ENCODE assay signal across 25 mouse cellular contexts in the genomic region with DNA sequence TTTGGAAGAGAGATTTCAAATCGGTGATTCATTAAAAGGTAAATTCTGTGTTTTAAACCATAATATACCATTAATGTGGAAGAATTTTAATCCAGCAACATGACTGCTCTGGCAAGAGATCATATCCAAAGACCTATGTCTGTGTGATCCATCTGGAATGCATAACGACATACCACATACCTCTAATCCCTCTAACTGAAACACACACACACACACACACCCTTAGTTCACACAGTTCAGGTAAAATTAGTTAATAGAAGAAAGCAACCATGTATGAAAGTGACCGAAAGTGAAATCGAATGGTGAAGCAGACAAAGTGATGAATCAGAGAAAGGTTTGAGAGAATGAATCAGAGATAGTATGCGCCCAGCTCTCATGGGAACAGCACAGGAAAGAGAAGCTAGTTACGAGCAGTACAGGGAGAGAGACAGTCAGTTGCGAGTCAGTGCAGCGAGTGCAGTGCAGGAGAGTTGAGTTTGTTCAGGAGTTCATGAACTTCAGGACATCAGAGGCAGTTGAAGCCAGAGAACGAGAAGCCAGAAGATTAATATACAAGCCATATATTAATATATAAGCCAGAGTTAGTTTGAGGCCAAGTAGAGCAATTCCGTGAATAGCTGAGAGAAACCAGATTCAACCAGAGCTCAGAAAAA.
DNase-seq lines count a peak whose midpoint lies in the region; ATAC-seq lines count a peak whose summit lies in the region.
"Had no signal": no experiment of that assay in that cellular context is flagged by ENCODE, and none has a peak within 500 bp of the region (broad histone marks: within the 10 kb centered on the region; RNA-seq: fewer than 3 reads in every experiment).

No protein-coding gene starts in this region.

- 0 out of 2 replicates have a peak overlapping the region, but pooled peaks have one; percentile 9 for H3K27ac ChIP-seq in intestine, embryonic 15.5 days
- no peak overlapping the region for H3K27ac ChIP-seq in forebrain, embryonic 15.5 days (replicated peaks)
- H3K27ac ChIP-seq in forebrain, embryonic 10.5 days = no peak overlapping the region
- H3K27ac ChIP-seq: embryonic facial prominence, embryonic 13.5 days; heart, embryonic 10.5 days; heart, embryonic 15.5 days; liver, embryonic 12.5 days; midbrain, embryonic 13.5 days had no signal

- H3K9ac ChIP-seq in intestine, embryonic 15.5 days = no peak overlapping the region
- no peak overlapping the region for H3K9ac ChIP-seq in forebrain, embryonic 15.5 days (replicated peaks)
- H3K9ac ChIP-seq: embryonic facial prominence, embryonic 13.5 days; heart, embryonic 15.5 days; liver, embryonic 12.5 days; liver, postnatal 0 days; midbrain, embryonic 13.5 days had no signal

- 0 out of 2 replicates have a peak, but pooled peaks have one; percentile 39 for ATAC-seq in intestine, embryonic 15.5 days
- no peak for ATAC-seq in forebrain, embryonic 15.5 days (replicated peaks)
- ATAC-seq: activated CD4-positive, CD25-positive, alpha-beta regulatory T cell, adult 4 months; CD4-positive, CD25-positive, alpha-beta regulatory T cell, adult 4 months; hindbrain, embryonic 16.5 days; liver, embryonic 12.5 days; liver, postnatal 0 days; midbrain, embryonic 13.5 days had no signal

- H3K36me3 ChIP-seq in intestine, embryonic 15.5 days = no peaks in the 10 kb centered on the region
- H3K36me3 ChIP-seq in forebrain, embryonic 15.5 days = no peaks in the 10 kb centered on the region
- no peaks in the 10 kb centered on the region for H3K36me3 ChIP-seq in forebrain, embryonic 10.5 days (replicated peaks)
- H3K36me3 ChIP-seq: embryonic facial prominence, embryonic 13.5 days; heart, embryonic 10.5 days; heart, embryonic 15.5 days; liver, embryonic 12.5 days; midbrain, embryonic 13.5 days had no signal

- no peaks in the 10 kb centered on the region for H3K4me1 ChIP-seq in intestine, embryonic 15.5 days (replicated peaks)
- H3K4me1 ChIP-seq in forebrain, embryonic 15.5 days = no peaks in the 10 kb centered on the region
- H3K4me1 ChIP-seq in forebrain, embryonic 10.5 days = no peaks in the 10 kb centered on the region
- H3K4me1 ChIP-seq: embryonic facial prominence, embryonic 13.5 days; heart, embryonic 10.5 days; heart, embryonic 15.5 days; liver, embryonic 12.5 days; megakaryocyte, embryonic 14.5 days; midbrain, embryonic 13.5 days had no signal

- no peak overlapping the region for H3K4me3 ChIP-seq in intestine, embryonic 15.5 days (replicated peaks)
- no peak overlapping the region for H3K4me3 ChIP-seq in forebrain, embryonic 15.5 days
- no peak overlapping the region for H3K4me3 ChIP-seq in forebrain, embryonic 10.5 days
- H3K4me3 ChIP-seq: embryonic facial prominence, embryonic 13.5 days; heart, embryonic 10.5 days; heart, embryonic 15.5 days; liver, embryonic 12.5 days; megakaryocyte, embryonic 14.5 days; midbrain, embryonic 13.5 days had no signal

- no peaks in the 10 kb centered on the region for H3K9me3 ChIP-seq in intestine, embryonic 15.5 days
- H3K9me3 ChIP-seq in forebrain, embryonic 15.5 days = no peaks in the 10 kb centered on the region
- H3K9me3 ChIP-seq in forebrain, embryonic 10.5 days = no peaks in the 10 kb centered on the region
- H3K9me3 ChIP-seq: embryonic facial prominence, embryonic 13.5 days; heart, embryonic 10.5 days; heart, embryonic 15.5 days; liver, embryonic 12.5 days; megakaryocyte, embryonic 14.5 days; midbrain, embryonic 13.5 days had no signal

- WGBS in intestine, embryonic 15.5 days = 68% methylated on average over 10 of the region's 10 CpGs
- 90% methylated on average over 10 of the region's 10 CpGs for WGBS in forebrain, embryonic 15.5 days
- 91% methylated on average over 10 of the region's 10 CpGs for WGBS in forebrain, embryonic 10.5 days

- peak; percentile 24 for DNase-seq in kidney, adult 9 months
- DNase-seq in kidney, postnatal 25 days = no peak
- peak; percentile 41 for DNase-seq in 3T3-L1 (ENCODE audit: low read depth, low spot score)
- peak; percentile 2 to 4 for DNase-seq in kidney, postnatal 36 days
- DNase-seq in forebrain, embryonic 10.5 days (ENCODE audit: extremely low spot score, low spot score) = no peak
- DNase-seq: adrenal gland, adult 2 months; adrenal gland, postnatal 36 days; cerebellum, adult 18-20 months; cerebellum, postnatal 10 days; gastrocnemius, postnatal 10 days; liver, postnatal 0 days; lung, postnatal 4 days; thymus, adult 18-20 months; thymus, postnatal 25 days had no signal

- H3K4me2 ChIP-seq in intestine, embryonic 15.5 days (replicated peaks) = no peak overlapping the region
- H3K4me2 ChIP-seq in forebrain, embryonic 15.5 days (replicated peaks) = no peak overlapping the region
- H3K4me2 ChIP-seq: embryonic facial prominence, embryonic 13.5 days; heart, embryonic 15.5 days; liver, embryonic 12.5 days; midbrain, embryonic 13.5 days had no signal

- no peaks in the 10 kb centered on the region for H3K27me3 ChIP-seq in intestine, embryonic 15.5 days (replicated peaks)
- no peaks in the 10 kb centered on the region for H3K27me3 ChIP-seq in forebrain, embryonic 15.5 days
- no peaks in the 10 kb centered on the region for H3K27me3 ChIP-seq in forebrain, embryonic 10.5 days (ENCODE audit: poor library complexity, severe bottlenecking)
- H3K27me3 ChIP-seq: embryonic facial prominence, embryonic 13.5 days; heart, embryonic 15.5 days; liver, embryonic 12.5 days; megakaryocyte, embryonic 14.5 days; midbrain, embryonic 13.5 days had no signal

Comparison
In these comparisons a context has a peak if more than half of its experiments do, and no peak if none do; other contexts are left out.
1. DNase-seq: peak in kidney, adult 9 months (single experiment), 3T3-L1 (single experiment) and kidney, postnatal 36 days (2 of 2); none in kidney, postnatal 25 days (0 of 2) and forebrain, embryonic 10.5 days (single experiment).